Mouse (Mus musculus) yolk sac, embryonic 10.5 days (tissue): ENCODE data around the gene Gm17409.

Experiments
- DNase-seq: peaks from one replicate; pipeline ENCODE4 v3.0.0-alpha.2; 2017; ENCODE audit warnings: low spot score

Gm17409 gene

DNA sequence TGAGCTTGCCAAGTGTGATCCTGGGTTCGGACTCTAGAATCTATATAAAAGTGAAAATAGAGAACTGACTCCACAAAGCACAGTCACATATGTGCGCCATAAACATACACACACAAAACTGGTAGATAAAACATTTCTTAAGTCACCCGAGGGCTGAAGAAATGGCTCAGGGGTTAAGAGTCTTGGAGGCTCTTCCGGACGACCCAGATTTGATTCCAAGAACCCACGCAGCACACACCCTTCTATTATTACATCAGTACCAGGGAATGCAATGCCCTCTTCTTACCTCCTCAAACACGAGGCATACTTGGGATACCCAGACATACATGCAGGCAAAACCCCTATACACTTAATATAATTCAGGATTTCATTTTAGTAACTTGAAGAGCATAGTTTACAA, at the start of gene Gm17409:
Gene Gm17409, plus strand, starts transcription at position 301 of the 400 bp plus-strand sequence.
- no peak for DNase-seq

- DNase-seq: no peak
These were observed 46.6 kb upstream of the Gm17409 start for GRCm38 (mm10) chr2:58423319-58423718.

DNA sequence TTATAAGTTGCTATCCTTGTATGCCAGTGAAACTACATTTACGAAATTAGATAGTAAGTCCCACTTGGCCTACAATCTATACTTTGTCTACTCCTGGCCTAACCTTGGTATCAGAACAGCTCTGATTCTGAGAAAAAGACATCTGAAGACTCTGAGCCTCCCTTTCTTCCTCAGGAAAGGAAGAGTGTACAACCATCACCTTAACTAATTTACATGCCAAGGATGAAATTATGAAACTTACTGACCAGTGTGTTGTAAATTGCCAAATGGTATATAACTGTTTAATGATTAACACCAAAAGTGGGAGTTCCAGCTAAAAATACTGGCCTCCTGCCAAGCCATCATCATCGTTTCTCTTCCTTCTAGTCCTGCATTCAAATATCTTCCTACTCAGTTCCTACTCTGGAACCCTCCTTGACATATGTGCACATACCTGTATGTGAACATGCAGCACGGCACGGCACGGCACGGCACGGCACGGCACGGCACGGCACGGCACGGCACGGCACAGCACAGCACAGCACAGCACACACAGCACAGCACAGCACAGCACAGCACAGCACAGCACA, 44.4 kb upstream of the Gm17409 start:
- DNase-seq: no peak

- no peak for DNase-seq
These were observed 37.7 kb upstream of the Gm17409 start for GRCm38 (mm10) chr2:58432211-58432610.

DNA sequence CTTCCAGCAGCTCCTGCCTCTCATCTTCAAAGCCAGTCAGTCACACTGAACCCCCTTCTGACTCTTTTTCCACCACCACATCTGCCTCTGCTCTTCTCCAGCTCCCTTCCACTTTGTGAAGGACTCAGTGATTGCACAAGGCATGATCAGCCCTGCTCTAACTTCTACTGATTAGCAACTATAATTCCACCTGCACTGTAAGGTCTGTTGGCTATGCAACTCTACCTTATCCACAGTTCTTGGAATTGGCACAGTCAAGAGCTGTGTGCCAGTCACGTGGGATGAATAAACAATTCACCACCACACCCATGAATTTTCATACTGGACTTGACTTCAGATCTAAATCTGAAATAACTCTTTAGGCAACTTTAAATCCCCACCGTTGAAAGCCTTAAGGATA, 36.6 kb upstream of the Gm17409 start:
- no peak for DNase-seq

DNA sequence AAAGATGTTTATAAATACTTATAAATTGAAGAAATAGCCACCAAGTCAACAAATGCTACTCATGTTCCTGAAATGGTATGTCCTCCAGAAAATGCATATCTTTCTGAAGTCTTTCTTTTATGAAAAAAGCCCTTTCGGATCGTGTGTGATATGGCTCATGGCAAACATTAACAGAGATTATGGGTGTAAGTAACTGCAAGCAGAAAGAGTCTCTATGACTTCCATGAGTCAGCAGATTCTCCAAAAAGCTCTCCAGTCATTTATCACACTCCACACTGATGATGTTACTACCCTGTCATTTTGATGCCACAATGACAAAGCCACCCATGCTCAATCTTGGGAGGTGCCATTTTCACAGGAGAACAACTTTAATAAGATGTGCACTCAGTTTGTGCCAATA, 35.5 kb upstream of the Gm17409 start:
- no peak for DNase-seq

DNA sequence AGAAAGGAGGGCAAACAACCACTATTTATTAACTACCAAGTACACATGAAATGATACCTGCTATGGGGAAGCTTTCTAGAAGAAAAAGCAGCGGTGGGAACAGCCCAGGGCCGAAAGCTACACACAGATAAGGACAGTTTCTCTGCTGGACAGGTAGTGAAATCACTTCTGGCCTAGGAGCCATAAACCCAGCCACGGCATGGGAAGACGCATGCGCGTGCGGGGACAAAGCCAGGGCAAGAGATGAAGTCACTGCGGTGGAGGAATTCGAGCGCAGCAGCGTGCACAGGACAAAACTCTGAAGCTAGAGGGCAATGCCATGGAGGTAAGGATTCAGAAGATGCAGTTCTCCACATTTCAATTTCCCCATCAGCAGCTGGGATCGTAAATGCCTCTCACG, 34.4 kb upstream of the Gm17409 start:
- DNase-seq: no peak

DNA sequence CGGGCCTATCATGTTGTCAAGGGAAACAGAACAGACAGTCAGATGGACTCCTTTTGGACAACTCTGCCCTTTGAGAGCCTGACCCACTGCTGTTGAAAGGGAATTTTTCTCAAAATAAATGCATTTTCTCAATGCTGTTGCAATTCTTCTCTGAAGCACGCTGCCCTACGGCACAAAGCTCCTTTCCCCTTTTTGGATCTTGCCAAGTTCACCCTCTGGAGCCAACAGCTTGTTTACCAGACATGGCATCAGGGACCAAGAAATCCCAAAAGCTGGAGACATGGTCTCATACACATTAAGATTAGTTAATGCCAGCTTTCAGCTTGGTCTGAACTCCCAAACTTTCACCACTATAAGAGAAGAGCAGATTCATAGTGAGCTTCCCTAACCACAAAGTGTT, 33.0 kb upstream of the Gm17409 start:
- no peak for DNase-seq

- peak; percentile 38 for DNase-seq
These were observed 26.8 kb upstream of the Gm17409 start for GRCm38 (mm10) chr2:58443163-58443562.

GRCm38 (mm10) chr2:58447001-58447400, 22.9 kb upstream of the Gm17409 start:
- no peak for DNase-seq

- no peak for DNase-seq
These were observed 15.6 kb upstream of the Gm17409 start for GRCm38 (mm10) chr2:58454095-58454865.

DNA sequence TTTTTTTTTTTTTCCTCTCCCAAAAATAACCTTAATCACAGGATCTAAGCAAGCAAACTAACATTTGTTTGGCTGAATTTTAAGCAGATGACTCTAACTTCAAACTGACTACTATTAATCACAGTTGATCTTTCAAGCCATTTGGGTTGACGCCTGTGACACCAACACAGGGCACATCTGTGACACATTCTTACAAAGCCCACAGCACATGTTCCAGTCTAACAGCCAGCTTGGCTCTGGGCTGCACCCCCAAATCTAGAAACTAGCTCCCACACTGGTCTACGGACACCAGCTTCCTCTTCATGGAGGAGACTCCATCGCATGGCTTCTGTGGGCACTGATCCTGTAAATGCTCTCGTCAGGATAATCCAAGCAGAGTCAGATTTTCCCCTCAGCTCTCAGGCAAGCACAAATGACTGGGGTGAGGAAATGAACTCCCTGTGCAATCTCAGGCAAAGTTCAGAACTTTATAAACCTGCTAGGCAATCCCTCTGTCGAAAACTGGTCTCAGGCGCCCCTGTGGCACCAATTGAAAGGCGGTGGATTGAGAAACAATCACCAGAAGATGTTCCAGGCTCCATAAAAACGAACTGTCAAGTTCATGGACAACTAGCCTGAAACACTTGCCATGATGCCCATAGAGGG, 13.0 kb upstream of the Gm17409 start:
- DNase-seq: no peak

- no peak for DNase-seq
These were observed 12.4 kb upstream of the Gm17409 start for GRCm38 (mm10) chr2:58457488-58457865.

GRCm38 (mm10) chr2:58458820-58459371, 11.0 kb upstream of the Gm17409 start:
- DNase-seq: no peak

DNA sequence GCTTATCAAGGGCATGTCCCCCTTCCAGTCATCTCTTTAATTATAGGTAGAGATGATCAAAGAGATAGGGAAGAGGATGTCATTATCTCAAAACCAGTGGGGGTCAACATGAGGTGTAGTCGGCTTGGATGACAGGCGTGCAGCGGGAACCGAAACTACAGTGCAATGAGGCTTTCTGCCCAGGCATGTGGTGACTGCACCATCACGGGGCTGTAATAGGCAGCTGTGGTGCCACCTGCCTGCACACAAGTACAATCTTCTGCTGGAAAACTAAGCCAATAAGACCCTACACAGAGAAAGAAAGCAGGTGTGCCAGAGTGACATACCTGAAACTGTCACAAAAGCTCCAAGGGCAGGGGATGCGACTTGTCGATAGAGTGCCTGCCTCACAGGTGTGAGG, 374 bp downstream of the Gm17409 start:
- no peak for DNase-seq

DNA sequence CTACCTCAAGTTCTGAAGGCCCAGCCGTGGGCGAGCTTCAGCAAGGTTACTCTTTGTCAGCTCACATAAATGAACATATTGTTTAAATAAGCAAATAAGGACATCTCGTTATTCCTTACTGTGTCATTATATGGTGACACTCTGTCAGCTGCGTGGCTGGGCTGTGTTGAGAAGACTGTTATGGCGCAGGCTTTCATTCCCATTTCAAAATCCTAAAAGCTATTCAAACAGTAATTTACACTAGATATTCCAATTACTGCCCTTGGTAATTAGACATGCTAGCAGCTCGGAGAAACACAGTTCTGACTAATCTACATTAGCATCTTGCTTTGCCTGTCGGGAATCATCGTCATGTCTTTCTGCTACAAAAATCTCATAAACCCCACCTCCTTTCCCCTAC, 5.7 kb downstream of the Gm17409 start:
- DNase-seq: no peak

GRCm38 (mm10) chr2:58476956-58477715, 7.2 kb downstream of the Gm17409 start:
- DNase-seq: peak; percentile 46

GRCm38 (mm10) chr2:58478144-58478543, 8.2 kb downstream of the Gm17409 start:
- no peak for DNase-seq

- no peak for DNase-seq
These were observed 9.6 kb downstream of the Gm17409 start for GRCm38 (mm10) chr2:58479536-58479935.

- DNase-seq: no peak
These were observed 10.8 kb downstream of the Gm17409 start for GRCm38 (mm10) chr2:58480764-58481163.

DNA sequence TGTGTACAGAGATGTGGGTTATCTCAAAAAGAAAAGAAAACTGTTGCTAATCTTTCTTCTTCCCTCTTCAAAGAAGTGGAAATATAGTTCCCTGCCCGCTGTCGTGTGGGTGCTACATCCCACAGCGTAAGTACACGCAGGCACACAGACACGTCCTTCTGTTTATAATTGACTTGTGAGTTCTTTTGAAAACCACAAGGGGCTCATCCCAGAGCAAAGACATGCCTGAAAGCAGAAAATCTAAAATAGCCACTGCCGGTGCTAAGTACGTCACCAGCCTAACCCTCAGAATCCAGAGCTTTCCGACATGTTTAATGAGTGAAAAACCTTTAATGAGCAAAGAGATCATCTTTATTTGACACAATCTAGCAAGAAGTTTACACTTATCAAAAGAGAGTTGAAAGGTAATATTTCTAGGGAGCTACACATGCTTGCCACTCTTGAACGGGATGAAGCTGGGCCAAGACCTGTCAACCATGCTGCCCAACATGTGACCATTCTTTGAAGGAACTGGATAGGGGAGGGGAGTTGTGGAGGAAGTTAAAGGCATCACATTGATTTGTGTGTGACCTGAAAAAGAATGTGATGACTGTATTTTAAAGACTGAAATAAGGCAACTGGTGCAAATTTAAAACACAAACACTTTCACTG, 11.7 kb downstream of the Gm17409 start:
- DNase-seq: no peak
